Mouse (Mus musculus): ENCODE results near the gene Os9.

GRCm38 (mm10) chr10:127091507-127092396, 29.2 kb downstream of the Os9 start:
- TF ChIP-seq CTCF (IDR thresholded peaks at IDR 0.05; ENCODE audit: control insufficient read depth, insufficient read depth, insufficient replicate concordance, low read depth, low read length) (no peak), POLR2A (IDR thresholded peaks at IDR 0.05; ENCODE audit: control insufficient read depth, low read depth, low read length) (no peak)

Measured in testis, adult 2 months (tissue).